Mouse (Mus musculus) ovary, postnatal 10 days (tissue): Measurements from ENCODE around the gene Mien1.
A peak's percentile ranks its signal among the peaks of the same experiment; 100 is the strongest.

Source experiments
- DNase-seq: peaks from one replicate; pipeline ENCODE4 v3.0.0; 2022; ENCODE audit warnings: low spot score

Mien1 gene

GRCm38 (mm10) chr11:98438331-98439158, at the start of gene Mien1:
TSS of gene Mien1 (minus strand) at chr11:98438991.
- DNase-seq, result peak; percentile 94

GRCm38 (mm10) chr11:98487526-98488040, 48.8 kb upstream of the Mien1 start:
- DNase-seq, result no peak

- DNase-seq, result no peak
Measured at GRCm38 (mm10) chr11:98485749-98486148, 47.0 kb upstream of the Mien1 start.

- no peak for DNase-seq
Measured at GRCm38 (mm10) chr11:98482067-98482466, 43.3 kb upstream of the Mien1 start.

- DNase-seq, result no peak
Measured at GRCm38 (mm10) chr11:98481231-98481630, 42.4 kb upstream of the Mien1 start.

- no peak for DNase-seq
Measured at GRCm38 (mm10) chr11:98479940-98480497, 41.2 kb upstream of the Mien1 start.

GRCm38 (mm10) chr11:98479026-98479939, 40.5 kb upstream of the Mien1 start:
- no peak for DNase-seq

- no peak for DNase-seq
Measured at GRCm38 (mm10) chr11:98477011-98477701, 38.4 kb upstream of the Mien1 start.

- DNase-seq, result no peak
Measured at GRCm38 (mm10) chr11:98476434-98476807, 37.6 kb upstream of the Mien1 start.

- DNase-seq, result no peak
Measured at GRCm38 (mm10) chr11:98475630-98476433, 37.0 kb upstream of the Mien1 start.

- no peak for DNase-seq
Measured at GRCm38 (mm10) chr11:98474967-98475366, 36.2 kb upstream of the Mien1 start.

- DNase-seq, result no peak
Measured at GRCm38 (mm10) chr11:98473916-98474479, 35.2 kb upstream of the Mien1 start.

- no peak for DNase-seq
Measured at GRCm38 (mm10) chr11:98472696-98473095, 33.9 kb upstream of the Mien1 start.

GRCm38 (mm10) chr11:98470795-98471194, 32.0 kb upstream of the Mien1 start:
- DNase-seq, result no peak

GRCm38 (mm10) chr11:98469761-98470714, 31.2 kb upstream of the Mien1 start:
- DNase-seq, result no peak

GRCm38 (mm10) chr11:98464516-98464915, 25.7 kb upstream of the Mien1 start:
- DNase-seq, result no peak

GRCm38 (mm10) chr11:98463911-98464310, 25.1 kb upstream of the Mien1 start:
- no peak for DNase-seq

GRCm38 (mm10) chr11:98462255-98462654, 23.5 kb upstream of the Mien1 start:
- no peak for DNase-seq

- DNase-seq, result no peak
Measured at GRCm38 (mm10) chr11:98461109-98461720, 22.4 kb upstream of the Mien1 start.
